Comparison of ENCODE assay signal across 14 mouse cellular contexts in genomic region chr10:53437724-53438123, GRCm38 (mm10).
"Had no signal": no experiment of that assay in that cellular context is flagged by ENCODE, and none has a peak within 500 bp of the region (broad histone marks: within the 10 kb centered on the region; RNA-seq: fewer than 3 reads in every experiment).

No protein-coding gene starts in this region.

- H3K36me3 ChIP-seq: limb, embryonic 15.5 days; liver, embryonic 12.5 days; midbrain, embryonic 12.5 days; neural tube, embryonic 13.5 days had no signal

- H3K9me3 ChIP-seq: limb, embryonic 15.5 days; liver, embryonic 12.5 days; midbrain, embryonic 12.5 days; neural tube, embryonic 13.5 days had no signal

- DNase-seq: kidney, postnatal 25 days; layer of hippocampus, adult 9-11 months; layer of hippocampus, postnatal 36 days; lung, embryonic 14.5 days; lung, postnatal 14 days; retina, postnatal 1 day; right cerebral cortex, postnatal 4 days; spleen, adult 18-20 months; thymus, adult 18-20 months; thymus, postnatal 14 days had no signal

- H3K27ac ChIP-seq: limb, embryonic 15.5 days; liver, embryonic 12.5 days; midbrain, embryonic 12.5 days; neural tube, embryonic 13.5 days had no signal

- H3K27me3 ChIP-seq: limb, embryonic 15.5 days; liver, embryonic 12.5 days; midbrain, embryonic 12.5 days; neural tube, embryonic 13.5 days had no signal

- H3K4me3 ChIP-seq: limb, embryonic 15.5 days; liver, embryonic 12.5 days; midbrain, embryonic 12.5 days; neural tube, embryonic 13.5 days had no signal
